Mouse (Mus musculus) testis, adult 2 months (tissue): ENCODE results near the gene Plch1. TPM values are rescaled to one million over a fixed set of nuclear protein-coding genes. Genes with fewer than 3 reads are reported as not detected.
A peak's percentile ranks its signal among the peaks of the same experiment; 100 is the strongest.

Experiments used
- H3K27ac ChIP-seq: fragments of 200-500 bp; 2 replicates; pipeline ENCODE4 v1.5.1; 2012; ENCODE audit warnings: low read depth, low read length; ENCODE audit not compliant: control insufficient read depth, insufficient read depth
- H3K27me3 ChIP-seq: fragments of 200-500 bp; 2 replicates; pipeline ENCODE4 v1.6.1; 2012; ENCODE audit warnings: mild to moderate bottlenecking, low read length, moderate library complexity; ENCODE audit not compliant: control insufficient read depth, insufficient read depth
- H3K36me3 ChIP-seq: fragments of 200-500 bp; 2 replicates; pipeline ENCODE4 v1.6.1; 2012; ENCODE audit warnings: mild to moderate bottlenecking, low read length; ENCODE audit not compliant: control insufficient read depth, insufficient read depth
- H3K4me1 ChIP-seq: fragments of 200-500 bp; 2 replicates; pipeline ENCODE4 v1.6.1; 2012; ENCODE audit warnings: low read length; ENCODE audit not compliant: control insufficient read depth, insufficient read depth
- H3K4me3 ChIP-seq: fragments of 200-500 bp; 2 replicates; pipeline ENCODE4 v1.5.1; 2012; ENCODE audit warnings: low read depth, mild to moderate bottlenecking, low read length, moderate library complexity, mixed read lengths; ENCODE audit not compliant: control insufficient read depth
- CTCF ChIP-seq: fragments of 200-500 bp; IDR thresholded peaks from 2 replicates; pipeline ENCODE4 v1.5.1; 2012; ENCODE audit warnings: low read depth, mild to moderate bottlenecking, inconsistent platforms, low read length, moderate library complexity; ENCODE audit not compliant: control insufficient read depth, insufficient read depth, insufficient replicate concordance
- POLR2A ChIP-seq: fragments of 200-500 bp; IDR thresholded peaks from 2 replicates; pipeline ENCODE4 v1.6.1; 2012; ENCODE audit warnings: low read depth, mild to moderate bottlenecking, inconsistent platforms, low read length, moderate library complexity; ENCODE audit not compliant: control insufficient read depth
- polyA plus RNA-seq: library from polyadenylated mRNA; depleted of rRNA; stranded (reverse); fragments of >200 nt; gene quantifications from 2 replicates; pipeline ENCODE4 v1.2.3, GENCODE M21; 2012

The Plch1 gene
- polyA plus RNA-seq, 1 experiment: 0.26 TPM

DNA sequence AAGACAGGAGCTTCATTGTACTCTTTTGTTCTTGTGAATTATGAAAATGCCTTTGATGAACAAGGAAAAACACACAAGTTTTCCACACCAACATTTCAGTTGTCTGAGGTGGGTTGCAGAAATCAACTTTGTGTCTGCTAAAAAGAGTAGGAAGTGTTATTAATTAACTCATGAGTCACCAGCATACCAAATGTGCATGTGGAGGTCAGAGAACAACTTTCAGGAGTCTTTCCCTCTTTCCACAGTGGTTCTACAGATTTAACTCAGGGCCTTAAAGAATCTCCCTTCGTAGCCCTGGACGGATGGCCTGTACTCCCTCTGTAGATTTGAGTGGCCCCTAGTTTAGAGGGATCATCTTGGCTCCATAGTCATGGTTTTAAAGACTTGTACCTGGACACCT, 4.9 kb upstream of the Plch1 start:
- no peak for TF ChIP-seq CTCF
- TF ChIP-seq POLR2A: no peak
- Histone ChIP-seq H3K4me1 (peaks cover 9% of the 10 kb centered on the region), H3K27ac (no peak overlapping the region), H3K27me3 (no peaks in the 10 kb centered on the region), H3K36me3 (no peaks in the 10 kb centered on the region), H3K4me3 (no peak overlapping the region)

DNA sequence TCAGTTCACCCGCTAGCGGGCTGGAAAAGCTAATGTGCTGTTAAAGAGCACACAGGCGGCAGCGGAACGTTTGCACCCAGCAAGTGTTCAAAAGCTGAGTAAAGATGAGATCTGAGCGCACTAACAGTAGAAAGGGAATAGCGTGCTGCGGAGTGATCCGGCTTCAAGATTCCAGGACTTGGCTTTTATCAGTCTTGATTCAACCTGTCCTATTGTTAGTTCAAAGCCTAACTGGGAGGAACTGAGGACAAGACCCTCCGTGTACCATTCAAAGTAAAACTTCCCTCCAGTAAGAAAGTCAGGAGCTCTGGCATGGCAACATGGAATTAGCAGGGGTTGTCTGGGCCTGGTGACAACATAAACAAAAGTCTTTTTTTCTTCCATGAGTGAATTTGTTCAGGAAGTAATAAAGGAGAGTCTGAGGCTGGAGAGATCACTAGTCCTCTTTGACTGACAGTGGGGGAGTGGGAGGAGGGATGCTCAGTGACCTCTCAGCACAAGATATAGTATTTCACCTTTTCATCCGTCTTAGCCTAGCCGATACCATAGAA, 824 bp upstream of the Plch1 start:
- TF ChIP-seq POLR2A: no peak
- no peak for TF ChIP-seq CTCF
- H3K4me3 ChIP-seq: no peak overlapping the region
- no peaks in the 10 kb centered on the region for H3K27me3 ChIP-seq
- no peaks in the 10 kb centered on the region for H3K36me3 ChIP-seq
- H3K4me1 ChIP-seq: peaks cover 8% of the 10 kb centered on the region
- H3K27ac ChIP-seq: no peak overlapping the region

- Histone ChIP-seq H3K4me1 (peaks cover 8% of the 10 kb centered on the region), H3K27ac (peak overlapping the region; percentile 72), H3K36me3 (no peaks in the 10 kb centered on the region), H3K27me3 (no peaks in the 10 kb centered on the region), H3K4me3 (peak overlapping the region; percentile 89)
- TF ChIP-seq POLR2A (peak; percentile 58; the same call in 1 of the 2 replicates), CTCF (no peak)
Observed at GRCm38 (mm10) chr3:63898581-63899308, 527 bp downstream of the Plch1 start.

GRCm38 (mm10) chr3:63897177-63897576, 2.1 kb downstream of the Plch1 start:
- Histone ChIP-seq H3K4me3 (no peak overlapping the region), H3K4me1 (peaks cover 8% of the 10 kb centered on the region), H3K27ac (no peak overlapping the region)

GRCm38 (mm10) chr3:63896303-63896702, 3.0 kb downstream of the Plch1 start:
- Histone ChIP-seq H3K36me3 (no peaks in the 10 kb centered on the region), H3K4me1 (peaks cover 8% of the 10 kb centered on the region), H3K27ac (no peak overlapping the region), H3K27me3 (no peaks in the 10 kb centered on the region), H3K4me3 (no peak overlapping the region)
- no peak for TF ChIP-seq POLR2A
- no peak for TF ChIP-seq CTCF

More at GRCm38 (mm10) chr3:63897177-63897576, 2.1 kb downstream of the Plch1 start:
- TF ChIP-seq CTCF (no peak), POLR2A (no peak)
- H3K27me3 ChIP-seq: no peaks in the 10 kb centered on the region
- no peaks in the 10 kb centered on the region for H3K36me3 ChIP-seq

- TF ChIP-seq POLR2A (no peak), CTCF (no peak)
- H3K27me3 ChIP-seq: no peaks in the 10 kb centered on the region
- no peak overlapping the region for H3K27ac ChIP-seq
- H3K36me3 ChIP-seq: no peaks in the 10 kb centered on the region
- H3K4me3 ChIP-seq: no peak overlapping the region
- peaks cover 8% of the 10 kb centered on the region for H3K4me1 ChIP-seq
Observed at GRCm38 (mm10) chr3:63895786-63896185, 3.5 kb downstream of the Plch1 start.

- no peaks in the 10 kb centered on the region for H3K27me3 ChIP-seq
- no peaks in the 10 kb centered on the region for H3K4me1 ChIP-seq
- TF ChIP-seq POLR2A: no peak
- no peak for TF ChIP-seq CTCF
- no peaks in the 10 kb centered on the region for H3K36me3 ChIP-seq
- H3K4me3 ChIP-seq: no peak overlapping the region
- no peak overlapping the region for H3K27ac ChIP-seq
Observed at GRCm38 (mm10) chr3:63893677-63894076, 5.6 kb downstream of the Plch1 start.

DNA sequence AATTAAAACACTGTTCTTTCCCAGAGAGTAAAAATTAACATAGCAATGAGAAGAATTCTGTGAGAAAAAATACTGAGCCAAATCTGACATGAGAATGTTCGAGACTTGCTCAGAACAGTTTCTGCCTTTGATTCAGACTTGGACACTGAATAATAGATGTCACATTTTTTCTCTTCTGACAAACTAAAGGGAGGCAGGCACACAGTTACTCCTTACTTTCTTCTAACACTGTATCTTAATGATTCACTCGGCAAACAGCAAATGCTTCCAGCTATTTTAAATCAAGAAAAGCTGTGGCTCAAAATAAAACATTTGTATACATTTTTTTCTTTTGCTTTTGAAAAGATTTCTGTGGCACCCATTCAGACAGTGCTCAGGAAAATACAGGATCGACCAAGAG, 7.1 kb downstream of the Plch1 start:
- Histone ChIP-seq H3K27me3 (no peaks in the 10 kb centered on the region), H3K27ac (no peak overlapping the region), H3K4me1 (no peaks in the 10 kb centered on the region), H3K4me3 (no peak overlapping the region), H3K36me3 (no peaks in the 10 kb centered on the region)
- no peak for TF ChIP-seq CTCF
- TF ChIP-seq POLR2A: no peak
